Mouse (Mus musculus) macrophage (primary cell): ENCODE results near the gene Tdp1. TPM values are rescaled to one million over a fixed set of nuclear protein-coding genes. Genes with fewer than 3 reads are reported as not detected.
A peak's percentile ranks its signal among the peaks of the same experiment; 100 is the strongest.
"Not testable (repeated sequence)": the region's sequence is repeated elsewhere in the genome, so short reads cannot be mapped to it uniquely, and the experiment has no call there.

Source experiments
- H3K27ac ChIP-seq: fragments of 350-480 bp; formaldehyde crosslinking; 2 replicates; pipeline ENCODE4 v1.9.0; 2021
- H3K36me3 ChIP-seq: fragments of 350-480 bp; formaldehyde crosslinking; 2 replicates; pipeline ENCODE4 v1.9.0; 2021; ENCODE audit errors: inconsistent target
- H3K4me3 ChIP-seq: fragments of 350-480 bp; formaldehyde crosslinking; 2 replicates; pipeline ENCODE4 v1.9.0; 2021; ENCODE audit errors: inconsistent target
- H3K79me2 ChIP-seq: fragments of 350-480 bp; formaldehyde crosslinking; 2 replicates; pipeline ENCODE4 v1.9.0; 2021; ENCODE audit errors: inconsistent target
- WGBS: methylation state at CpG from one replicate; pipeline ENCODE4 v1.1.7; 2026; ENCODE audit warnings: inconsistent platforms; ENCODE audit not compliant: missing documents; 5-methylcytosine and 5-hydroxymethylcytosine counted together
- polyA plus RNA-seq: library from polyadenylated mRNA; stranded (reverse); fragments of 250-400 nt; gene quantifications from 3 replicates; pipeline ENCODE4 v1.2.4, GENCODE M21; 2018; ENCODE audit warnings: inconsistent platforms

Gene Tdp1
- polyA plus RNA-seq, 1 experiment from 2014 or later = 8.4 TPM

DNA sequence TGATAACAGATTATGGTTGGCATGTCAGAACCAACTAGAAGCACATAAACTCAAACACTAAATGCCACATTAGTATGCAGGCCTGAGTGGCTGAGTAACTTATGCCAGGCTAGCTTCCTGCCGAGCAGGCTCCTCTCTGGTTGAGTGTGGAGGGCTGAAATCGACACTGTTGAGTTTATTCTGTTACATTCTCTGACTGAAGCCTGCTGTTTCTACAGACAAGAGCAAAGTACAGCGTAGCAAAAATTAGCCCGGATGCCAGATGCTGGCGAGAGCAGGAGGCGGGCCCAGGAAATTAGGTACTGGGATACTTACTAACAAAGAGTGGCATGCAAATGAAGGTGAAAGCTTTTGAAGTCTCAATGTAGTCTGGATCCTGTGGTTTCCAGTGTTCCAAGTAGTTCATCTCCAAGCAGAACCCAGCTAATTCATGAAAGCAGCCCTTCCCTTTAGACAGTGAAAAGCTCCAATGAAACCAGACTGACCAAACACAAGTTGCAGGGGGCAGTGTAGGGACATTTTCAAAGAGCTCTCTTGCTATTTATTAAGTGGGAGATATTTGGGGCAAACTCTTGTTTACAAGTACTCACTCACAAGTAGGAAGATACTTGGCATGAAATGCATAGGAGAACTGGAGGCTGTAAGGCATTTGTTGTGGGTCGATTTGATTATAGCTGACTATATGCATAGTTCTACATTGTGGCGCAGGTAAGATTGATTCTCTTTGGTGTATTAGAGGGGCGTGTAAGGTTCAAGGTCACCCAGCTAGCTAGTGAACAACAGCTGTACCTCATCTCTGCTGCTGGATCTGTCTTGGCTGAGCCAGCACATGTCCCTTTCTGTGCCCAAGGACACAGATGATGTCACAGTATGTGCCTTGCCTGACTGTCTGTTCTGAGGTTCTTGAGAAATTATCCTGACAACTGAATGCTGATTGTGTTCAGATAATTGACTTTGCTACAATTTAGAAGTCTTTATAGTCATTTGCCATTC, 74.0 kb downstream of the Tdp1 start:
- Histone ChIP-seq H3K4me3 (no peak overlapping the region), H3K27ac (no peak overlapping the region), H3K36me3 (no peaks in the 10 kb centered on the region), H3K79me2 (no peaks in the 10 kb centered on the region)
- 89% methylated on average over 9 of the region's 9 CpGs for WGBS

DNA sequence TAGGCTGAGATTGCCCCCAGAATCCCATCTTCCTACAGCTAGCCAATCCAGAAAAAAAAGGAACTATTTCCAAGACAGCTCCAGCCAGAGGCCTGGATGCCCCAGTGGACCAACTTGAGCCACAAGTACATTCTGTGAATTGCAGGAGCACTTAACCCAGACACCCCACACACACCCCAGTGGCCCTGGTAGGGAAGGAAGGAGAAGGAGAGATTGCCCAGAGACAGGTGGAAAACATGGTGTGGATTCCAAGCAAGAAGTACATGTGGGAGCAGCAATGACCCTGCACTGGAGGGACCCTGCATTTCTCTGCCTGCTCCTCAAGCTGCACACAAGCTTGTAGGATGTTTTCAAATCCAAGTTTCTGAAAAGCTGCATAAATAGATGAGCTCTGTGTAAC, 75.0 kb downstream of the Tdp1 start:
- H3K4me3 ChIP-seq = no peak overlapping the region
- no peaks in the 10 kb centered on the region for H3K79me2 ChIP-seq
- H3K36me3 ChIP-seq = no peaks in the 10 kb centered on the region
- H3K27ac ChIP-seq = no peak overlapping the region

- peaks cover 5% of the 10 kb centered on the region; the same call in 1 of the 2 replicates for H3K79me2 ChIP-seq
- H3K27ac ChIP-seq = no peak overlapping the region
- no peaks in the 10 kb centered on the region for H3K36me3 ChIP-seq
- H3K4me3 ChIP-seq = no peak overlapping the region
- WGBS = 39% methylated on average over 10 of the region's 10 CpGs
These were observed 75.6 kb downstream of the Tdp1 start for GRCm38 (mm10) chr12:99959930-99960329.

DNA sequence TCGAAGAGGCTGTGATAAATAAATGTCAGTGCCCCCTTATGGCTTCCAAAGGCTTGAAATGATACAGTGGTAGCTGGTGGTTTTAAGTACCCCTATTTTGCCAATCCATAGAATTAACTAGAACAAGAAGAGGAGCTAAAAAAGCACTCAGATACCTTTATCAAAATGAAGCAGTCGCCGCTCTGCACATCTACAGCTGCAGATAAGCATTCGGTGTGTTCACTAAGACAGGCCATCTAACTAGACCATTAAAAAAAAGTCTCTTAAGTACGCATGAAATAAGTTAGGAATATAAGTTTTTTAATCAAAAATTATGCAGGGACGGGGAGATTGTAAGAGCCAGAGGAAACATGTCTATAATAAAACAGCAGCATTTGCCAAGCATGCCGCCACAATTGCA, 76.4 kb downstream of the Tdp1 start:
- Histone ChIP-seq H3K4me3 (no peak overlapping the region), H3K36me3 (no peaks in the 10 kb centered on the region), H3K27ac (no peak overlapping the region), H3K79me2 (peaks cover 6% of the 10 kb centered on the region; the same call in 1 of the 2 replicates)
- WGBS = 88% methylated on average over 7 of the region's 7 CpGs

DNA sequence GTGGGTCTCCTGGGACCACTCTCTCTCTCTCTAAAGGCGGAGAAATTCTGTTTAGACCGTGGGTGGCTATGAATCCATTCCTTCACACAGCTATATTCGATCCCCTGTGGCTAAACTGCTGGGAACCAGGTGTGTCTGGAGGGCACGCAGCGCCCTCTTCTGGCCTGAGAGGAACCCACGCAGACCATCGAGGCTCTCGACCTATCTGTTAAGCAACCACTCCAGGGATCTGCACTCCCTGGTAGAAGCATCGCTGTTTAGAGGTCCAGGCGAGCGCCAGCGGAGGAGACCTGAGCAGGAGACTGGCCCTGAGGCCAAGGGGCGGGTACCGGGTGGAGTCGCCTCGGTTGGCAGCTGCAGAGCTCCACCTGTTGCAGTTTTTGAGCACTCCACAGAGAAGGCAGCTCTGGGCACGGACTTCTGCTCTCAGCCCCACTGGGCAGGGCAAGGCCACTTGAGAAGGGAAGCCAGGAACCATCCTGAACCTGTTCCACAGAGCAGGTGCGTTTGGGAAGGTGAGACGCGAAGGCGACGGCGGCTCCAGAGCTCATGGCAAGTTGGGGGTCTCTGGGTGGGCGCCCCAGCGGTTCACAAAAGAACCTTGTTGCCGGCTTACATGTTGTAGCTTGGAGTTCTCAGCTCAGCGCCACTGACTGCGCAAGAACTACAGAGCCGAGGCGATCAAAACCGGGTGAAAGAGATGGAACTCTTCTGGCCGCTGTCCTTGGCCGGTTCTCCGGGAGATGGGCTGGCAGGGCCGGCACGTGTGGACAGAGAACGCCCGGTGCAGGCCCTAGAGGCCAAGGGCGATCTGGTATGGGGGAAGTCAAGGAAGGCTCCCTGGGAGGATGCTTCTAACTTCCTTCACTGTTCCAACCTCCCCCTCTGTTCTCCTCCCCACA, 80.2 kb downstream of the Tdp1 start, which contains the start of gene Kcnk13:
Gene Kcnk13 (plus strand): TSS at position 199 of the 902 bp plus-strand sequence.
- Histone ChIP-seq H3K4me3 (peak within 1 kb of the TSS; percentile 77), H3K27ac (peak within 1 kb of the TSS; percentile 90), H3K36me3 (peaks cover 3% of the 10 kb centered on the region), H3K79me2 (peaks cover 43% of the 10 kb centered on the region)
- WGBS = 2% methylated on average over 39 of the region's 39 CpGs

- under 1% methylated on average over 68 of the region's 77 CpGs for WGBS
- Histone ChIP-seq H3K79me2 (peaks cover 52% of the 10 kb centered on the region), H3K4me3 (peak overlapping the region; percentile 77), H3K27ac (peak overlapping the region; percentile 90), H3K36me3 (peaks cover 12% of the 10 kb centered on the region)
These were observed 81.1 kb downstream of the Tdp1 start for GRCm38 (mm10) chr12:99965203-99966115.

GRCm38 (mm10) chr12:99966116-99966770, 81.9 kb downstream of the Tdp1 start:
- Histone ChIP-seq H3K36me3 (peaks cover 20% of the 10 kb centered on the region), H3K27ac (peak overlapping the region; percentile 90), H3K4me3 (peak overlapping the region; percentile 77), H3K79me2 (peaks cover 60% of the 10 kb centered on the region)
- 11% methylated on average over 25 of the region's 25 CpGs for WGBS

- peak overlapping the region; percentile 90 for H3K27ac ChIP-seq
- peak overlapping the region; percentile 77 for H3K4me3 ChIP-seq
- H3K79me2 ChIP-seq = peaks cover 67% of the 10 kb centered on the region
- WGBS = 13% methylated on average over 12 of the region's 12 CpGs
- H3K36me3 ChIP-seq = peaks cover 25% of the 10 kb centered on the region
These were observed 82.6 kb downstream of the Tdp1 start for GRCm38 (mm10) chr12:99966881-99967363.

DNA sequence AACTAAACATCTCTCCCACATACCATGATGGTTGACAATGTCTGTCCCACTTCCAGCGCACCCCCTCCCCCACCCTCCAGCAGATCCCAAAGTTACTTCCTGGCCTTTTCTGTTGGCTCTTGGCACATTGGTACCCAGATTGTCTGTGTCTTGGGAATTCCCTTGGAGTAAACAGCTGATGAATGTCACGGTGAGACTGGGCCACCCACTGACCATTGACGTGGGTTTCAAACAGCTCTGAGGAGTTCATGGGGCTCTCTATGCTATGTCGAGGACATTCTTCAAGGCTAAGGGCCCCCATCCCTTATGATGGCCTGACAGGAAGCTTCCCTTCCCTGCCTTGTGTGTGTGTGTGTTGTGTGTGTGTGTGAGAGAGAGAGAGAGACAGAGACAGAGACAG, 85.6 kb downstream of the Tdp1 start:
- Histone ChIP-seq H3K79me2 (peaks cover 91% of the 10 kb centered on the region), H3K4me3 (no peak overlapping the region), H3K36me3 (peaks cover 36% of the 10 kb centered on the region), H3K27ac (no peak overlapping the region)
- WGBS = 75% methylated on average over 4 of the region's 4 CpGs

GRCm38 (mm10) chr12:99971205-99971894, 87.0 kb downstream of the Tdp1 start:
- not testable (repeated sequence) for H3K27ac ChIP-seq, H3K4me3 ChIP-seq
- Histone ChIP-seq H3K36me3 (peaks cover 36% of the 10 kb centered on the region), H3K79me2 (peaks cover 100% of the 10 kb centered on the region)
- WGBS = 81% methylated on average over 7 of the region's 7 CpGs

- WGBS = 87% methylated on average over 7 of the region's 7 CpGs
- Histone ChIP-seq H3K27ac (no peak overlapping the region), H3K79me2 (peaks cover 100% of the 10 kb centered on the region), H3K4me3 (no peak overlapping the region), H3K36me3 (peaks cover 36% of the 10 kb centered on the region)
These were observed 88.5 kb downstream of the Tdp1 start for GRCm38 (mm10) chr12:99972825-99973224.

- H3K79me2 ChIP-seq = peaks cover 100% of the 10 kb centered on the region
- peaks cover 36% of the 10 kb centered on the region for H3K36me3 ChIP-seq
- no peak overlapping the region for H3K4me3 ChIP-seq
- H3K27ac ChIP-seq = peak overlapping the region; percentile 33; the same call in 1 of the 2 replicates
- WGBS = 90% methylated on average over 1 of the region's 1 CpGs
These were observed 89.3 kb downstream of the Tdp1 start for GRCm38 (mm10) chr12:99973659-99974058.

DNA sequence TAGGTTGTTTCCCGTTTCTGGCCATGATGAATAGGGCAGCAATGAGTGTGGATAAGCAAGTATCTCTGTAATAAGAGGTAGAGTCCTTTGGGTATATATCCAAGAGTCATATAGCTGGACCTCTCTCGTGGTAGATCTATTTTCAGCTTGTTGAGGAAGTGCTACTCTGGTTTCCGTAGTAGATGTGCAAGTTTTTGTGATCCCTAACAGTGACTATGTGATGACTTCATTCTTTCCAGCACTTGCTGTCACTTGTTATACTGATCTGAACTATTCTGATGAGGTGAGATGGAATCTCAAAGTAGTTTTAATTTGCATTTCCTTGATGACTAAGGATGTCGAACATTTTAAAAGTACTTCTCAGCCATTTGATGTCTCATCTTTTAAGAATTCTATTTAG, 95.2 kb downstream of the Tdp1 start:
- 41% methylated on average over 4 of the region's 4 CpGs for WGBS
- no peaks in the 10 kb centered on the region for H3K36me3 ChIP-seq
- peak overlapping the region; percentile 82 for H3K27ac ChIP-seq

More for the DNA sequence above, 95.2 kb downstream of the Tdp1 start:
- Histone ChIP-seq H3K4me3 (no peak overlapping the region), H3K79me2 (peaks cover 95% of the 10 kb centered on the region)
